Mouse (Mus musculus) left cerebral cortex, postnatal 4 days (tissue): ENCODE measurements around the gene Acss2. TPM values are rescaled to one million over a fixed set of nuclear protein-coding genes. Genes with fewer than 3 reads are reported as not detected.
"Not testable (repeated sequence)": the region's sequence is repeated elsewhere in the genome, so short reads cannot be mapped to it uniquely, and the experiment has no call there.

Experiments
- DNase-seq: peaks from one replicate; pipeline ENCODE4 v3.0.0-alpha.2; 2022
- intact Hi-C: fragments of 180-260 bp; cut with DNase I; formaldehyde crosslinking; loops from one replicate; pipeline ENCODE4 v1.15.1; 2025
- total RNA-seq, 2 experiments: library from RNA; stranded (reverse); gene quantifications; 2 replicates each; pipeline ENCODE4 v1.2.3; 2021

Acss2 gene
- total RNA-seq, 2 experiments from 2014 or later = 26.3 to 27.6 TPM

DNA sequence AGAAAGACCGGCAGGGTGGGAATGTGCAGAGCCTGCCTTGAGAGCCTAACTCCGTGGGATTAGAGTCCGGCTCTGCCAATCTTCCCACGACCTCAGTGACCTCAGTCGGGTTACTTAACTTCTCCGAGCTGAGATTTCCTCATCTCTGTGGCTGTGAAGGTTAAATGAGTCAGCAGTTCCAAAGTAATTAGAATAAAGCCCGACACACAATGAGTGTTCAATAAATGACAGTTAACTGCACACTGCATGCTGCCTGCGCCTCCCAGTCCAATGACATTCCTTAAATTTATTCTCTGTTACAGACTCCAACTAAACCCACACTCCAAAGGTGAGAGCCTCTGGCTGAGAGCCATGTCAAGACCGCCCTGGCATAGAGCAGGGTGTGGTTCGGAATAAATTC, 67.7 kb downstream of the Acss2 start:
- intact Hi-C loops = loop anchor here (5.0 kb wide), 1 partner anchor 68 kb away; the partner anchor contains the start of genes Acss2 and Ggt7

GRCm38 (mm10) chr2:155588136-155588535, 70.4 kb downstream of the Acss2 start:
- no peak for DNase-seq
- intact Hi-C loops = loop anchor here (5.0 kb wide), 1 partner anchor 71 kb away; the partner anchor contains the start of genes Acss2 and Ggt7

More for the DNA sequence above, 67.7 kb downstream of the Acss2 start:
- no peak for DNase-seq

DNA sequence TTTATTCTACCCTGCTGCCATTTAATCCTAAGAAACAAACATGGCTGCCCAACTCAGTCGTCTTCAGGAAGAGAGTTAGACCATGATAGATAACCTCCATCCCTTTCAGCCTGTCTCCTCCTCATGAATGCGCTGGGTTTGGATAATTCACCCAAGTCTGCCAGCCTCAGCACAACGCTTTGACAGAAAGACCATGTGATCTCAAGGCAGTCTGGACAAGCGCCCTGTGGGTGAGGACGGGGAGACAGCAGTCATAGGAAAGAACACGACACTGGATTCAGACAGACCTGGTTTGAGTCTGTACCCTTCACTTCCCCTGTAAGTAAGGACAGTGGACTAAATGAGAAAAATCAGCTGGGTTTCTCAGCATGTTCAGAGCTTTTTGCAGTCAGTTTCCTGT, 71.8 kb downstream of the Acss2 start:
- no peak for DNase-seq
- intact Hi-C loops = loop anchor here (5.0 kb wide), 1 partner anchor 72 kb away; the partner anchor contains the start of genes Acss2 and Ggt7

- intact Hi-C loops = no loop called here
- DNase-seq = no peak
Observed at GRCm38 (mm10) chr2:155590876-155591275, 73.1 kb downstream of the Acss2 start.

DNA sequence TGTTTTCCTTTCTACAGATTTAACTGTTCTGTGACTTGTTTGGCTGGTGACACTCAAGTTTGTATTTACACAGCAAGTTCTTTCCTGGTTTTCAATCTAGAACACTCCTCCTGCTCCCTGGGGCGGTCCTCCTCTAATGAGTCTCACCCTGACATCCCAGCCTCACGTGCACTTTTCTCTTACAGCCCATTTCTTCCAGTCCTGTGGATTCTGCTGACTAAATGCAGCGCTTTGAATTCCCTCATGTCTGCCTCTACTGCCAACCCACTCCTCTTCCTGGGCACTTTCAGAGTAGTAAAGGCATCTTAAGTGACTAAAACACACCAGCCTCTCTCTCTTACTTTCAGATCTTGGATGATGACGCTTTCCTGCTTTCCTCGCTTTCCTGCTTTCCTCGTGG, 73.9 kb downstream of the Acss2 start:
- intact Hi-C loops = no loop called here
- no peak for DNase-seq

DNA sequence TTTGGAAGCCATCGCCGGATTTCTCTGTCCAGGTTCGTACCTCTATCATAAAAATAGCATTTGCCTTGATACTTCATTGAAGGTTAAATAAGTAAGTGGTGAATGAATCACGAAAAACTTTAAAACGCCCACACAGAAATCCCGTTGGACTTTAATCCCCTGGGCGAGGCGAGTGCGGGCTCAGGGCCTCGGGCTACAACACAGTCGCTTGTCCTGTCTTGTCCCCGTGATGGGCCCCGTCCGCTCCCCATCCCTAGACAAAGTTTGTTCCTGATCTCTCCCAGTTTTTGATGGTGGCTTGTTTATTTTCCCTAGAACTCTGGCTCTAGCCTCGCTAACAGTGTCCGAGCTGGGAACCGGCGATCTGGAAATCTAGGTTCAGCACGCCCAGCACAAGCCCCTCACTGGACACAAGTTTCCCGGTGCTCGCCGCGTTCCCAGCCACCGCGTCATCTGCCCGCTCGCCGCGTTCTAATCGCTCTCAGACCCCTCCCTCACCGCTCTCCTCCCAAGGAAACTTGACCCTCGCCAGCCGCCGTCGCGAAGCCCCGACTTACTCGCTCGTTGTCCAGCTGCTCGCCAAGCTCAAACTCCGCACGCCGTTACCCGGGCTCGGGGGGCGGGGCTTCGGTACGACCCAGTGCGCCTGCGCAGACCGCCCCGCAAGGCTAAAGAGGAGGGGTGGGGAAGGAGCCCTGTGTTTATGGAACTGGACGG, 74.5 kb downstream of the Acss2 start, which contains the start of gene Gss:
Gss (minus strand) TSS at position 674 of the 717 bp plus-strand sequence.
- intact Hi-C loops = no loop called here
- DNase-seq = peak; percentile 100

GRCm38 (mm10) chr2:155592854-155593283, 75.1 kb downstream of the Acss2 start:
- intact Hi-C loops = no loop called here
- DNase-seq = no peak

GRCm38 (mm10) chr2:155595516-155595915, 77.8 kb downstream of the Acss2 start:
- DNase-seq = no peak
- intact Hi-C loops = no loop called here

GRCm38 (mm10) chr2:155603707-155604106, 86.0 kb downstream of the Acss2 start:
- DNase-seq = no peak
- intact Hi-C loops = no loop called here

GRCm38 (mm10) chr2:155604560-155605235, 87.0 kb downstream of the Acss2 start:
- intact Hi-C loops = no loop called here
- no peak for DNase-seq

DNA sequence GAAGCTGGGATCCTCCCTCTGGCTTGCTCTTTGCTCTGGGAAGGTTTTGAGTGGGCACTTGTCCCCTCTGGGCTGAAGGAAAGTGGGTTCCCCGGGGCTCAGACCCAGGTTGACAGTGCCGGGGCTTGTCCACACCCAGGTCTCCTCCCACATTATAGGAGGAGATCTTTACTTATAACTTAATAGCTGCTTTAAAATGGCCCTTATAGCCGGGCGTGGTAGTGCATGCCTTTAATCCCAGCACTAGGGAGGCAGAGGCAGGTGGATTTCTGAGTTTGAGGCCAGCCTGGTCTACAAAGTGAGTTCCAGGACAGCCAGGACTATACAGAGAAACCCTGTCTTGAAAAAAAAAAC, 87.5 kb downstream of the Acss2 start:
- intact Hi-C loops, DNase-seq: not testable (repeated sequence)

DNA sequence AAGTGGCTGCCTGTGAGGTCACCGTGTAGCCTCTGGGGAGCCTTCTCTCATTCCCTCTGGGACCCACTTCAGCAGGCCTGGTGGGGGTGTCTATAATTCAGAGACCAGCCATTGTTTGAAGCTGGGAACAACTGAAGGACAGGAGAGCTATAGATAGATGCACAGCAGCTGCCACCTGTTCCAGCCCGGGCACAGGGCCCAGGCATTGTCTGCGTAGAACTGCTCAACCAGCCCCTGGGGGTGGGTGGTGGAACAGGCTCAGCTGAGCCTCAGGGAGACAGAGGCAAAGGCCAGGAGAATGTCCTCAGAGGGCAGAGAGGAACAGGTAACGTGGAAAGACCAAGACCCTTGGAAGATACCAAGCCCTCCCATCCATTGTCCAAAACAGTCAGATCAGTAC, 88.6 kb downstream of the Acss2 start:
- no peak for DNase-seq
- intact Hi-C loops = no loop called here

GRCm38 (mm10) chr2:155610978-155611377, 93.2 kb downstream of the Acss2 start, which contains the start of gene Myh7b:
Myh7b (plus strand) TSS chr2:155611212.
- no peak for DNase-seq
- intact Hi-C loops = no loop called here

DNA sequence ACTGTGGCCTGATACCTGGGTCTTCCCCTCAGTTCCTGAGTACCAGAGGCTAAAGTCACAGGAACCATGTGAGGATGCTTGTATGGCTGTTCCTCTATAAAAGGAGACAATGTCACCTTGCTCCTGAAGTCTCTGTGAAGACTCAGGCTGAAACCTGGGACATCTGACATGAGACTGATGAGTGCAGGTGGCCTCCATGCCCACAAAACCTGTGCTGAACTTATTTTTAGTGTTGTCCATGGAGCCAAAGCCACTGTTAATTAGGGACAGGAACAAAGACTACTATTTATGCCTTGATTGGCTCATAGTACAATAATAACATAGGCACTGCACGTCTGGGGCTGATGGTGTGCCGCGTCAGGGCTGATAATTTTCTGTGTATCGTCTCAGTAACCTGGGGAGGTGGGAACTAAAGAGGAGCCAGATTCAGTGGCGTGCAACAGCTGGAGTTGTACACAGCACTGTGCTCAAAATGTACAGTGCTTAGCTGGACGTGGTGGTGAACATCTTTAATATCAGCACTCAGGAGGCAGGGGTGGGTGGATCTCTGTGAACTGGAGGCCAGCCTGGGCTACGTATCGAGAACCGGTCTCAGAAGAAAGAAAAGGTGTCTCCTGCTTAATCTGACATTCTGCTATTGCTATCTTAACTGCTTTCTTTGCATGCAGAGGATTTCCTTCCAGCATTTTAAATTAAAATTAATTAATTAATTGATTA, 94.2 kb downstream of the Acss2 start:
- no peak for DNase-seq
- intact Hi-C loops = no loop called here

DNA sequence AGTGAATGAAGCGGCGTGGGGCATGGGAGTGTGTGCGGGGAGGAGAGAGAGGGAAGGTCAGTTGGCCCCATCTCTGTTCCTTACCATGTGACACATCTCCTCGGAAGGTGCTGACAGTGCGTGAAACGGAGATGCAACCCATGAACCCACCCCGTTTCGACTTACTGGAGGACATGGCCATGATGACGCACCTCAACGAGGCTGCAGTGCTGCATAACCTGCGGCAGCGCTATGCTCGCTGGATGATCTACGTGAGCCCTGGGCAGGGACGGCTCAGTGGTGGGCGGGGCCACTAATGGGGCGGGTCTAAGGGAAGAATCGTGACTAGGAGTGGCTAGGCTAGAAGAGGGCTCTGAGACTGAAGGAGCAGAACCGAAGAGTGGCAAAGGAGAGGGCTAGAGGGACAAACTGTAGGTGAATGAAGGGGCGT, 95.6 kb downstream of the Acss2 start:
- no peak for DNase-seq
- intact Hi-C loops = no loop called here

DNA sequence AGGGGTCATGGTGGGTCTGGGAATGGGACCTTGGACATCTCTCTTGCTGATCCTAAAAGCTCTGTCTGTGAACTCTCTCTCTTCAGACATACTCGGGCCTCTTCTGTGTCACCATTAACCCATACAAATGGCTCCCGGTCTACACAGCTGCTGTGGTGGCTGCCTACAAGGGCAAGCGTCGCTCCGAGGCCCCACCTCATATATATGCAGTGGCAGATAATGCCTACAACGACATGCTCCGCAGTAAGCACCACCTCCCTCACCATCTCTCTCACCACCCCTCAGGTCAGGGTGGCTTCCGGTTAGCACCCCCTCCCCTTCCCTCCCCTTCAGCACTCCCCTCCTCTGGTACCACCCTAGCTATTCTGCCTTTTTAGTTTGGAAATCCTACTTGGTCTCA, 96.2 kb downstream of the Acss2 start:
- intact Hi-C loops = no loop called here
- no peak for DNase-seq

DNA sequence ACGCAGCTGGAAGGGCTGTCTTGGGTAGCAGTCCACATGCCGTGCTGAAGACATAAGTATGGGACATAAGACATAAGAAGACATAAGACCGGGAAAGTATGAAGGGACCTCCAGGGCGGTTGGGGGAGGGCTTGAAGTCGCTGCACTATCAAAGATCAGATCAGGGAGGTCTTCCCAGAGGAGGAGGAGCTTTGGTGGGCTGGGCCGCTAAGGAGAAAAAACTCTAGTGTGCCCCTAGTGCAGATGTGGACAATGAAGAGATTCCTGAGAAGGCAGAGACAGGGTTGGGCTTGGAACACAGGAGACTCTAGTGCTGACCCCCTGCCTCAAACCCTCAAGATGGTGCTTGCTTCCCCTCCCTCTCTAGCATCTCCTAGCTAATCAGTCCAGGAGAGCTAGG, 99.2 kb downstream of the Acss2 start:
- no peak for DNase-seq
- intact Hi-C loops = no loop called here

- intact Hi-C loops = loop anchor here (2.0 kb wide), 1 partner anchor 103 kb away; the partner anchor contains the start of gene Acss2
- peak; percentile 91 for DNase-seq
Observed at GRCm38 (mm10) chr2:155619817-155620216, 102.1 kb downstream of the Acss2 start.

- intact Hi-C loops = no loop called here
- DNase-seq = no peak
Observed at GRCm38 (mm10) chr2:155622606-155623005, 104.9 kb downstream of the Acss2 start.

- intact Hi-C loops = no loop called here
- DNase-seq = no peak
Observed at GRCm38 (mm10) chr2:155623996-155624395, 106.2 kb downstream of the Acss2 start.

GRCm38 (mm10) chr2:155624730-155625129, 107.0 kb downstream of the Acss2 start:
- DNase-seq = no peak
- intact Hi-C loops = no loop called here
